Mouse (Mus musculus) liver, embryonic 14.5 days (tissue): ENCODE results near the gene Arhgap44. TPM values are rescaled to one million over a fixed set of nuclear protein-coding genes. Genes with fewer than 3 reads are reported as not detected.

Source experiments
- ATAC-seq: fragments of 200-750 bp; cut with Nextera tagmentation; 2 replicates; pipeline ENCODE4 v1.8.0; 2017; ENCODE audit warnings: moderate number of reproducible peaks, mild to moderate bottlenecking, moderate library complexity; ENCODE audit not compliant: insufficient read depth
- DNase-seq, 3 experiments: peaks; one replicate each; pipeline ENCODE4 v3.0.0-alpha.2; 2012 to 2013; ENCODE audit warnings: low read depth in 3 of 3, low spot score in 3 of 3
- H3K27ac ChIP-seq: fragments of 300-500 bp; sonication (generic); 2 replicates; pipeline ENCODE4 v1.5.1; 2014; ENCODE audit warnings: moderate library complexity, mild to moderate bottlenecking, control low read depth, inconsistent platforms
- H3K27me3 ChIP-seq: fragments of 300-500 bp; sonication (generic); 2 replicates; pipeline ENCODE4 v1.6.1; 2014; ENCODE audit warnings: mild to moderate bottlenecking, low read length, moderate library complexity; ENCODE audit not compliant: control insufficient read depth, insufficient read depth
- H3K36me3 ChIP-seq: fragments of 300-500 bp; sonication (generic); replicated peaks from 2 replicates; pipeline ENCODE4 v1.6.1; 2014; ENCODE audit warnings: low read depth; ENCODE audit not compliant: control insufficient read depth, insufficient read depth
- H3K4me1 ChIP-seq, 2 experiments: fragments of 200-500 bp in 1 of 2; fragments of 300-500 bp in 1 of 2; sonication (generic) in 1 of 2; replicated peaks; 2 replicates each; pipeline ENCODE4 v1.6.1; 2012 to 2014; ENCODE audit warnings: antibody characterized with exemption in 1 of 2, inconsistent platforms in 1 of 2, low read length in 1 of 2; ENCODE audit not compliant: control insufficient read depth in 2 of 2, insufficient read depth in 2 of 2
- H3K4me2 ChIP-seq: fragments of 300-500 bp; sonication (generic); 2 replicates; pipeline ENCODE4 v1.6.1; 2014; ENCODE audit warnings: low read depth, mild to moderate bottlenecking, control low read depth, moderate library complexity
- H3K4me3 ChIP-seq, 2 experiments: fragments of 200-500 bp in 1 of 2; fragments of 300-500 bp in 1 of 2; sonication (generic) in 1 of 2; 2 replicates each; pipeline ENCODE4 v1.5.1; 2012 to 2014; ENCODE audit warnings: low read depth in 2 of 2, low read length in 2 of 2, mild to moderate bottlenecking in 2 of 2, control low read depth in 1 of 2, inconsistent platforms in 1 of 2, moderate library complexity in 1 of 2; ENCODE audit not compliant: insufficient read depth in 1 of 2
- H3K9ac ChIP-seq: fragments of 300-500 bp; sonication (generic); replicated peaks from 2 replicates; pipeline ENCODE4 v1.6.1; 2014; ENCODE audit warnings: mild to moderate bottlenecking, control low read depth, moderate library complexity
- H3K9me3 ChIP-seq: fragments of 300-500 bp; sonication (generic); 2 replicates; pipeline ENCODE4 v1.6.1; 2016; ENCODE audit warnings: low read length, mixed read lengths; ENCODE audit not compliant: control insufficient read depth
- CTCF ChIP-seq: IDR thresholded peaks from 2 replicates; pipeline ENCODE4 v1.5.1; 2016; ENCODE audit warnings: antibody characterized with exemption, low read depth, control low read depth
- EP300 ChIP-seq: IDR thresholded peaks from 2 replicates; pipeline ENCODE4 v1.6.1; 2016; ENCODE audit warnings: antibody characterized with exemption, low read depth
- WGBS: fragments of 180-500 bp; shearing (Covaris S2); extraction: QIAGEN DNeasy Blood & Tissue Kit; methylation state at CpG from one replicate; pipeline ENCODE4 v1.1.7; 2014; ENCODE audit not compliant: insufficient replicate concordance; 5-methylcytosine and 5-hydroxymethylcytosine counted together
- polyA plus RNA-seq, 2 experiments: library from polyadenylated mRNA; depleted of rRNA in 1 of 2; stranded (reverse) in 1 of 2; unstranded in 1 of 2; fragments of >200 nt; fragmentation: Nextera tagmentation in 1 of 2; extraction: Ambion mirVana in 1 of 2; gene quantifications; 2 replicates each; pipeline versions ENCODE4 v1.2.1 to v1.2.3; 2012 to 2014

The Arhgap44 gene
- polyA plus RNA-seq, 2 experiments: 0.44 to 0.55 TPM

GRCm38 (mm10) chr11:65020744-65021143, 142.0 kb downstream of the Arhgap44 start:
- Histone ChIP-seq H3K27me3 (no peaks in the 10 kb centered on the region), H3K27ac (no peak overlapping the region), H3K4me1 (no peaks in the 10 kb centered on the region), H3K9me3 (no peaks in the 10 kb centered on the region), H3K36me3 (no peaks in the 10 kb centered on the region), H3K4me3 (no peak overlapping the region), H3K4me2 (no peak overlapping the region), H3K9ac (no peak overlapping the region)
- ATAC-seq (no peak), DNase-seq (no peak)
- no peak for TF ChIP-seq CTCF
- TF ChIP-seq EP300: no peak
- 65% methylated on average over 4 of the region's 4 CpGs for WGBS

- no peak for DNase-seq
- H3K4me2 ChIP-seq: no peak overlapping the region
- ATAC-seq: no peak
- H3K9ac ChIP-seq: no peak overlapping the region
- WGBS: 78% methylated on average over 1 of the region's 1 CpGs
- H3K27me3 ChIP-seq: no peaks in the 10 kb centered on the region
- TF ChIP-seq EP300: no peak
- no peak for TF ChIP-seq CTCF
- H3K4me3 ChIP-seq: no peak overlapping the region
- H3K9me3 ChIP-seq: no peaks in the 10 kb centered on the region
- H3K27ac ChIP-seq: no peak overlapping the region
- no peaks in the 10 kb centered on the region for H3K4me1 ChIP-seq
- H3K36me3 ChIP-seq: no peaks in the 10 kb centered on the region
Measured at GRCm38 (mm10) chr11:65016754-65017153, 146.0 kb downstream of the Arhgap44 start.

GRCm38 (mm10) chr11:65013906-65014305, 148.9 kb downstream of the Arhgap44 start:
- 65% methylated on average over 6 of the region's 6 CpGs for WGBS
- H3K9ac ChIP-seq: no peak overlapping the region
- H3K4me2 ChIP-seq: no peak overlapping the region
- H3K27ac ChIP-seq: no peak overlapping the region
- TF ChIP-seq CTCF (no peak), EP300 (no peak)
- H3K4me3 ChIP-seq: no peak overlapping the region
- H3K4me1 ChIP-seq: no peaks in the 10 kb centered on the region
- no peak for DNase-seq
- no peak for ATAC-seq
- no peaks in the 10 kb centered on the region for H3K27me3 ChIP-seq
- no peaks in the 10 kb centered on the region for H3K36me3 ChIP-seq
- no peaks in the 10 kb centered on the region for H3K9me3 ChIP-seq

GRCm38 (mm10) chr11:65006047-65006446, 156.7 kb downstream of the Arhgap44 start:
- DNase-seq (no peak), ATAC-seq (no peak)
- Histone ChIP-seq H3K4me1 (no peaks in the 10 kb centered on the region), H3K9me3 (no peaks in the 10 kb centered on the region), H3K4me2 (no peak overlapping the region), H3K4me3 (no peak overlapping the region), H3K9ac (no peak overlapping the region), H3K27ac (no peak overlapping the region), H3K36me3 (peaks cover 5% of the 10 kb centered on the region), H3K27me3 (no peaks in the 10 kb centered on the region)
- WGBS: 64% methylated on average over 4 of the region's 4 CpGs
- TF ChIP-seq CTCF (no peak), EP300 (no peak)

- no peak for DNase-seq
- no peak for ATAC-seq
- TF ChIP-seq EP300 (no peak), CTCF (no peak)
- H3K4me3 ChIP-seq: no peak overlapping the region
- no peaks in the 10 kb centered on the region for H3K27me3 ChIP-seq
- no peak overlapping the region for H3K9ac ChIP-seq
- no peak overlapping the region for H3K4me2 ChIP-seq
- WGBS: 63% methylated on average over 3 of the region's 3 CpGs
- H3K9me3 ChIP-seq: no peaks in the 10 kb centered on the region
- no peaks in the 10 kb centered on the region for H3K4me1 ChIP-seq
- H3K36me3 ChIP-seq: peaks cover 7% of the 10 kb centered on the region
- no peak overlapping the region for H3K27ac ChIP-seq
Measured at GRCm38 (mm10) chr11:65004836-65005235, 157.9 kb downstream of the Arhgap44 start.
